In genomic region chr17:45729387-45729786, GRCm38 (mm10) we compare ENCODE assay signal across 26 mouse cellular contexts. TPM values are rescaled to one million over a fixed set of nuclear protein-coding genes. Genes with fewer than 3 reads are reported as not detected.
A peak's percentile ranks its signal among the peaks of the same experiment; 100 is the strongest.
DNase-seq lines count a peak whose midpoint lies in the region; ATAC-seq lines count a peak whose summit lies in the region.
"Had no signal": no experiment of that assay in that cellular context is flagged by ENCODE, and none has a peak within 500 bp of the region (broad histone marks: within the 10 kb centered on the region; RNA-seq: fewer than 3 reads in every experiment).

No protein-coding gene starts in this region.

- no peak overlapping the region for H3K9ac ChIP-seq in forebrain, embryonic 15.5 days (replicated peaks)
- H3K9ac ChIP-seq in hindbrain, embryonic 13.5 days: no peak overlapping the region
- H3K9ac ChIP-seq: liver, embryonic 12.5 days; lung, embryonic 15.5 days had no signal

- no peak overlapping the region for H3K4me2 ChIP-seq in forebrain, embryonic 15.5 days (replicated peaks)
- no peak overlapping the region for H3K4me2 ChIP-seq in hindbrain, embryonic 13.5 days
- H3K4me2 ChIP-seq: hindbrain, embryonic 12.5 days; liver, embryonic 12.5 days; lung, embryonic 15.5 days had no signal

- H3K4me1 ChIP-seq in forebrain, embryonic 10.5 days: peaks cover 77% of the 10 kb centered on the region
- peaks cover 15% of the 10 kb centered on the region for H3K4me1 ChIP-seq in forebrain, embryonic 15.5 days
- peaks cover 66% of the 10 kb centered on the region for H3K4me1 ChIP-seq in hindbrain, embryonic 10.5 days (replicated peaks)
- peaks cover 16% of the 10 kb centered on the region for H3K4me1 ChIP-seq in hindbrain, embryonic 13.5 days (replicated peaks)
- peaks cover 82% of the 10 kb centered on the region for H3K4me1 ChIP-seq in embryonic facial prominence, embryonic 10.5 days

- DNase-seq in forebrain, embryonic 10.5 days (ENCODE audit: extremely low spot score, low spot score): no peak
- DNase-seq in hindbrain, embryonic 10.5 days (ENCODE audit: low spot score): no peak
- DNase-seq in embryonic facial prominence, embryonic 10.5 days (ENCODE audit: low spot score): peak; percentile 37
- DNase-seq in heart, postnatal 4 days: peak; percentile 64
- DNase-seq in frontal cortex, postnatal 25 days (ENCODE audit: low spot score in 2 of 2): no peak
- DNase-seq in gastrocnemius, adult 8-10 months (ENCODE audit: low spot score in 2 of 2): no peak
- DNase-seq: cerebellum, adult 9-10 months; gastrocnemius, postnatal 10 days; kidney, adult 9 months; kidney, postnatal 4 days; right cerebral cortex, adult 18-20 months had no signal

- no peaks in the 10 kb centered on the region for H3K9me3 ChIP-seq in forebrain, embryonic 10.5 days
- no peaks in the 10 kb centered on the region for H3K9me3 ChIP-seq in forebrain, embryonic 15.5 days
- H3K9me3 ChIP-seq in hindbrain, embryonic 10.5 days: no peaks in the 10 kb centered on the region
- H3K9me3 ChIP-seq in hindbrain, embryonic 13.5 days: no peaks in the 10 kb centered on the region
- H3K9me3 ChIP-seq in embryonic facial prominence, embryonic 10.5 days: no peaks in the 10 kb centered on the region
- H3K9me3 ChIP-seq: hindbrain, embryonic 12.5 days; liver, embryonic 12.5 days; lung, embryonic 15.5 days had no signal

- peaks cover 48% of the 10 kb centered on the region for H3K27me3 ChIP-seq in forebrain, embryonic 10.5 days (ENCODE audit: poor library complexity, severe bottlenecking)
- H3K27me3 ChIP-seq in forebrain, embryonic 15.5 days: no peaks in the 10 kb centered on the region; the same call in 1 of the 2 replicates
- H3K27me3 ChIP-seq in hindbrain, embryonic 10.5 days (ENCODE audit: insufficient read depth, poor library complexity, severe bottlenecking): peaks cover 39% of the 10 kb centered on the region
- H3K27me3 ChIP-seq in hindbrain, embryonic 13.5 days: peaks cover 24% of the 10 kb centered on the region
- H3K27me3 ChIP-seq in embryonic facial prominence, embryonic 10.5 days (replicated peaks; ENCODE audit: low read depth, poor library complexity, severe bottlenecking): peaks cover 34% of the 10 kb centered on the region

- no peak for ATAC-seq in forebrain, embryonic 15.5 days (replicated peaks)
- no peak for ATAC-seq in hindbrain, embryonic 13.5 days (ENCODE audit: low FRiP score)
- ATAC-seq: activated CD4-positive, CD25-positive, alpha-beta regulatory T cell, adult 4 months; forebrain, embryonic 16.5 days; liver, embryonic 12.5 days had no signal

- peak overlapping the region; percentile 48 for H3K27ac ChIP-seq in forebrain, embryonic 10.5 days
- no peak overlapping the region for H3K27ac ChIP-seq in forebrain, embryonic 15.5 days (replicated peaks)
- H3K27ac ChIP-seq in hindbrain, embryonic 10.5 days: peak overlapping the region; percentile 35; the same call in 1 of the 2 replicates
- no peak overlapping the region for H3K27ac ChIP-seq in hindbrain, embryonic 13.5 days
- peak overlapping the region; percentile 60; the same call in 1 of the 2 replicates for H3K27ac ChIP-seq in embryonic facial prominence, embryonic 10.5 days (replicated peaks)
- H3K27ac ChIP-seq: hindbrain, embryonic 12.5 days; liver, embryonic 12.5 days; lung, embryonic 15.5 days had no signal

- H3K4me3 ChIP-seq in forebrain, embryonic 10.5 days: no peak overlapping the region
- no peak overlapping the region for H3K4me3 ChIP-seq in forebrain, embryonic 15.5 days
- no peak overlapping the region for H3K4me3 ChIP-seq in hindbrain, embryonic 10.5 days
- H3K4me3 ChIP-seq in hindbrain, embryonic 13.5 days: no peak overlapping the region
- H3K4me3 ChIP-seq in embryonic facial prominence, embryonic 10.5 days: no peak overlapping the region
- H3K4me3 ChIP-seq: erythroblast, embryonic 14.5 days; hindbrain, embryonic 12.5 days; liver, embryonic 12.5 days; lung, embryonic 15.5 days had no signal

- H3K36me3 ChIP-seq in forebrain, embryonic 10.5 days (replicated peaks): no peaks in the 10 kb centered on the region
- no peaks in the 10 kb centered on the region for H3K36me3 ChIP-seq in forebrain, embryonic 15.5 days
- no peaks in the 10 kb centered on the region for H3K36me3 ChIP-seq in hindbrain, embryonic 10.5 days
- no peaks in the 10 kb centered on the region for H3K36me3 ChIP-seq in hindbrain, embryonic 13.5 days
- no peaks in the 10 kb centered on the region for H3K36me3 ChIP-seq in embryonic facial prominence, embryonic 10.5 days (replicated peaks)
- H3K36me3 ChIP-seq: hindbrain, embryonic 12.5 days; liver, embryonic 12.5 days; lung, embryonic 15.5 days had no signal

- 58% methylated on average over 10 of the region's 10 CpGs for WGBS in forebrain, embryonic 10.5 days
- WGBS in forebrain, embryonic 15.5 days: 69% methylated on average over 10 of the region's 10 CpGs
- 58% methylated on average over 10 of the region's 10 CpGs for WGBS in hindbrain, embryonic 10.5 days
- 70% methylated on average over 10 of the region's 10 CpGs for WGBS in hindbrain, embryonic 13.5 days
- whole genome bisulfite sequencing in embryonic facial prominence, embryonic 10.5 days: 43% methylated on average over 10 of the region's 10 CpGs

RNA-seq across cellular contexts. Expression of gene 1600014C23Rik, which starts 4.3 kb away (rescaled TPM):
- 0.79 TPM in 1 of 2 replicates, not detected in the other for polyA plus RNA-seq in forebrain, embryonic 10.5 days (2016; fragmentation: Nextera tagmentation; extraction: Ambion mirVana)
- 0.41 TPM in 1 of 2 replicates, not detected in the other for polyA plus RNA-seq in forebrain, embryonic 15.5 days (2015; fragmentation: Nextera tagmentation; extraction: Ambion mirVana)
- polyA plus RNA-seq in hindbrain, embryonic 10.5 days (2016; fragmentation: Nextera tagmentation; extraction: Ambion mirVana): 0.58 and 0.67 TPM in 2 replicates
- polyA plus RNA-seq in hindbrain, embryonic 13.5 days (2015; fragmentation: Nextera tagmentation; extraction: Ambion mirVana): not detected in 2 replicates
- not detected in 2 replicates for polyA plus RNA-seq in embryonic facial prominence, embryonic 10.5 days (2016; fragmentation: Nextera tagmentation; extraction: Ambion mirVana)
- total RNA-seq in heart, postnatal 4 days (2021): under 1 TPM in 1 of 2 experiments, not detected in 1; 0.97 TPM
- under 1 TPM in 1 of 4 experiments, not detected in 3; 0.92 TPM for total RNA-seq in gastrocnemius, adult 8-10 months (2022)
- total RNA-seq: adrenal gland, postnatal 4 days; gastrocnemius, postnatal 10 days; layer of hippocampus, postnatal 14 days; megakaryocyte, adult 5-6 weeks; midbrain, postnatal 0 days had no signal
- polyA plus RNA-seq: activated CD4-positive, CD25-positive, alpha-beta regulatory T cell, adult 4 months; cortical plate, adult 2 months; erythroblast, embryonic 14.5 days; hindbrain, embryonic 12.5 days; intestine, embryonic 14.5 days; liver, embryonic 12.5 days; lung, embryonic 15.5 days; small intestine, adult 2 months had no signal

RNA-seq across cellular contexts. Expression of gene Tmem63b, which starts 42.7 kb away (rescaled TPM):
- polyA plus RNA-seq in forebrain, embryonic 10.5 days (2016; fragmentation: Nextera tagmentation; extraction: Ambion mirVana): 46.9 and 49.0 TPM in 2 replicates
- polyA plus RNA-seq in forebrain, embryonic 15.5 days (2015; fragmentation: Nextera tagmentation; extraction: Ambion mirVana): 124 and 125 TPM in 2 replicates
- 60.5 and 83.5 TPM in 2 replicates for polyA plus RNA-seq in hindbrain, embryonic 10.5 days (2016; fragmentation: Nextera tagmentation; extraction: Ambion mirVana)
- polyA plus RNA-seq in hindbrain, embryonic 13.5 days (2015; fragmentation: Nextera tagmentation; extraction: Ambion mirVana): 123 and 139 TPM in 2 replicates
- 41.6 and 51.6 TPM in 2 replicates for polyA plus RNA-seq in embryonic facial prominence, embryonic 10.5 days (2016; fragmentation: Nextera tagmentation; extraction: Ambion mirVana)
- 10 to 100 TPM; 74.3 to 77.1 TPM for total RNA-seq in heart, postnatal 4 days (2021)
- 10 to 100 TPM; 65.5 to 74.0 (median 68.3) TPM for total RNA-seq in gastrocnemius, adult 8-10 months (2022)

RNA-seq across cellular contexts. Expression of gene Mrpl14, which starts 43.3 kb away (rescaled TPM):
- 142 and 151 TPM in 2 replicates for polyA plus RNA-seq in forebrain, embryonic 10.5 days (2016; fragmentation: Nextera tagmentation; extraction: Ambion mirVana)
- 122 and 125 TPM in 2 replicates for polyA plus RNA-seq in forebrain, embryonic 15.5 days (2015; fragmentation: Nextera tagmentation; extraction: Ambion mirVana)
- polyA plus RNA-seq in hindbrain, embryonic 10.5 days (2016; fragmentation: Nextera tagmentation; extraction: Ambion mirVana): 146 and 150 TPM in 2 replicates
- polyA plus RNA-seq in hindbrain, embryonic 13.5 days (2015; fragmentation: Nextera tagmentation; extraction: Ambion mirVana): 121 and 122 TPM in 2 replicates
- 156 and 170 TPM in 2 replicates for polyA plus RNA-seq in embryonic facial prominence, embryonic 10.5 days (2016; fragmentation: Nextera tagmentation; extraction: Ambion mirVana)
- total RNA-seq in heart, postnatal 4 days (2021): 10 to 100 TPM; 89.8 to 90.8 TPM
- total RNA-seq in gastrocnemius, adult 8-10 months (2022): 100 to 1,000 TPM; 105 to 141 (median 132) TPM

Comparison
In these comparisons a context has a peak if more than half of its experiments do, and no peak if none do; other contexts are left out.
1. H3K27ac ChIP-seq: peak in forebrain, embryonic 10.5 days (single experiment), hindbrain, embryonic 10.5 days (single experiment) and embryonic facial prominence, embryonic 10.5 days (single experiment); none in forebrain, embryonic 15.5 days (single experiment) and hindbrain, embryonic 13.5 days (single experiment).
2. DNase-seq: peak in embryonic facial prominence, embryonic 10.5 days (single experiment) and heart, postnatal 4 days (single experiment); none in forebrain, embryonic 10.5 days (single experiment), hindbrain, embryonic 10.5 days (single experiment), frontal cortex, postnatal 25 days (0 of 2) and gastrocnemius, adult 8-10 months (0 of 2).